Mouse (Mus musculus) layer of hippocampus, adult 2 months (tissue): ENCODE data around the gene Timp2. TPM values are rescaled to one million over a fixed set of nuclear protein-coding genes. Genes with fewer than 3 reads are reported as not detected.

Experiments
- DNase-seq, 2 experiments: peaks; one replicate each; pipeline ENCODE4 v3.0.0; 2022; ENCODE audit warnings: low spot score in 2 of 2
- H3K27ac ChIP-seq: fragments of 200-600 bp; 2 replicates; pipeline ENCODE4 v1.8.1; 2022
- H3K4me3 ChIP-seq: fragments of 200-600 bp; 2 replicates; pipeline ENCODE4 v1.8.1; 2022; ENCODE audit warnings: mild to moderate bottlenecking
- CTCF ChIP-seq: fragments of 200-600 bp; conservative IDR thresholded peaks from 2 replicates; pipeline ENCODE4 v1.8.1; 2022; ENCODE audit warnings: antibody characterized with exemption, mild to moderate bottlenecking, moderate library complexity
- total RNA-seq, 2 experiments: library from RNA; stranded (reverse); gene quantifications; 2 replicates each; pipeline ENCODE4 v1.2.3; 2021

Gene Timp2
- total RNA-seq, 2 experiments from 2014 or later: 168 to 196 TPM

GRCm38 (mm10) chr11:118289999-118290889 lies 65.3 kb downstream of the Timp2 start, which contains the start of gene Usp36:
Gene Usp36, minus strand, starts transcription at chr11:118290244.
- H3K27ac ChIP-seq: peak within 1 kb of the TSS; percentile 97
- H3K4me3 ChIP-seq: peak within 1 kb of the TSS; percentile 85
- peak; percentile 100 for DNase-seq
- no peak for TF ChIP-seq CTCF

GRCm38 (mm10) chr11:118289562-118289961 lies 66.0 kb downstream of the Timp2 start:
- Histone ChIP-seq H3K27ac (peak overlapping the region; percentile 97), H3K4me3 (peak overlapping the region; percentile 85)
- DNase-seq: no peak
- TF ChIP-seq CTCF: no peak

GRCm38 (mm10) chr11:118289037-118289511 lies 66.5 kb downstream of the Timp2 start:
- Histone ChIP-seq H3K4me3 (peak overlapping the region; percentile 85), H3K27ac (peak overlapping the region; percentile 97)
- DNase-seq: no peak
- no peak for TF ChIP-seq CTCF

GRCm38 (mm10) chr11:118287573-118287972 lies 68.0 kb downstream of the Timp2 start:
- DNase-seq: no peak
- no peak overlapping the region for H3K4me3 ChIP-seq
- H3K27ac ChIP-seq: no peak overlapping the region
- TF ChIP-seq CTCF: no peak

GRCm38 (mm10) chr11:118286434-118286833 lies 69.1 kb downstream of the Timp2 start:
- no peak for TF ChIP-seq CTCF
- DNase-seq: no peak
- no peak overlapping the region for H3K4me3 ChIP-seq
- no peak overlapping the region for H3K27ac ChIP-seq

- Histone ChIP-seq H3K4me3 (no peak overlapping the region), H3K27ac (no peak overlapping the region)
- no peak for TF ChIP-seq CTCF
- DNase-seq: no peak
These were observed 69.7 kb downstream of the Timp2 start for GRCm38 (mm10) chr11:118285791-118286190.

- Histone ChIP-seq H3K4me3 (no peak overlapping the region), H3K27ac (no peak overlapping the region)
- no peak for TF ChIP-seq CTCF
- DNase-seq: no peak
These were observed 75.3 kb downstream of the Timp2 start for GRCm38 (mm10) chr11:118280218-118280617.

- no peak for DNase-seq
- Histone ChIP-seq H3K4me3 (no peak overlapping the region), H3K27ac (no peak overlapping the region)
- no peak for TF ChIP-seq CTCF
These were observed 79.2 kb downstream of the Timp2 start for GRCm38 (mm10) chr11:118276328-118276727.

- DNase-seq: no peak
- TF ChIP-seq CTCF: no peak
- Histone ChIP-seq H3K27ac (no peak overlapping the region), H3K4me3 (no peak overlapping the region)
These were observed 80.4 kb downstream of the Timp2 start for GRCm38 (mm10) chr11:118275092-118275491.

- no peak for DNase-seq
- H3K27ac ChIP-seq: no peak overlapping the region
- peak; percentile 73 for TF ChIP-seq CTCF
- H3K4me3 ChIP-seq: no peak overlapping the region
These were observed 85.7 kb downstream of the Timp2 start for GRCm38 (mm10) chr11:118269827-118270226.

GRCm38 (mm10) chr11:118266666-118267046 lies 88.9 kb downstream of the Timp2 start:
- DNase-seq: no peak
- peak; percentile 38 for TF ChIP-seq CTCF
- Histone ChIP-seq H3K4me3 (no peak overlapping the region), H3K27ac (no peak overlapping the region)

- TF ChIP-seq CTCF: no peak
- Histone ChIP-seq H3K4me3 (no peak overlapping the region), H3K27ac (no peak overlapping the region)
- no peak for DNase-seq
These were observed 89.4 kb downstream of the Timp2 start for GRCm38 (mm10) chr11:118266044-118266665.

GRCm38 (mm10) chr11:118265621-118266020 lies 89.9 kb downstream of the Timp2 start:
- TF ChIP-seq CTCF: no peak
- DNase-seq: no peak
- H3K4me3 ChIP-seq: no peak overlapping the region
- no peak overlapping the region for H3K27ac ChIP-seq
